Mouse (Mus musculus): ENCODE results near the gene Notch2.

Notch2 gene

DNA sequence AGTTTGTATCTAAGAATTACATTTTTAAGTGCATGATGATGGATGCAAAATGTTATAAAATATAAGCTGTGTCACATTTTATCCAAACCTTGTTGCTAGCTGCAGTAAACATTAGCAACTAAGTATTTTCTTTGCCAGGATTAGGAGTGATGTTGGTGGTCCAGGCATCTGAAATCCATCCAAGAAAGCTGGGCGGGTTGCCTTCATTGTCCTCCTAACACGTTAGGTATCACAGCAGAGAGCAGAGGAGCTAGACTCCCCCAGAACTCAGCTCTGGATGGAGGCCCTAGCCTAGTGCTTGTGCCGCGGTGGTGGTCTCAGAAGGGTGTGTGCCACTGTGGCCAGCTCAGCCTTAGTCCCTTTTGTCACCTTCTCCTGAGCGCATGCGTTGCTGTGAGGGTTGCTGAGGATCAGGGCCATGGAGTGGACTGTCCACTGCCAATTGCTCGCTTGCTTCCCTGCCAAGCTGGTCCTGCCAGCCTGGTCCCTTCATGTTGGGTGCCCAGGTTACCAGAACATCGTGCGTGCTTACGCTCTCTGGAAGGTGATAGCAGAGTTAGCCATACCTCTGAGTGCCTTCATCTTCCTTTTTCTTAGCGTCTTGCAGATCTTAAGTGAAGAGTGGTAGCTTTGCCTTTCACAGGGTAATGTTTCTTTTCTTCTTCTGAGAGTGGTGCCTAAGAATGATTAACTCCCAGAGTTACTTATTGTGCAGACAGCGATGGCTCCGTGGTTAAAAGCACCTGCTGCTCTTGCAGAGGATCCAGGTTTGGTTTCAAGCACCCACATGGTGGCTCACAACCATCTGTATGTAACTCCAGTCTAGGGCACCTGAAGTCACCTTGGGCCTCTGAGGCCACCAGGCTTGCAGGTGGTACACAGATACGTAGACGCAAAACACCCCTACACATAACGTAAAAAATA lies 39.4 kb downstream of the Notch2 start:
- DNase-seq (ENCODE audit: low spot score in 2 of 2), result peak in 1 of 2 experiments; percentile 46

DNA sequence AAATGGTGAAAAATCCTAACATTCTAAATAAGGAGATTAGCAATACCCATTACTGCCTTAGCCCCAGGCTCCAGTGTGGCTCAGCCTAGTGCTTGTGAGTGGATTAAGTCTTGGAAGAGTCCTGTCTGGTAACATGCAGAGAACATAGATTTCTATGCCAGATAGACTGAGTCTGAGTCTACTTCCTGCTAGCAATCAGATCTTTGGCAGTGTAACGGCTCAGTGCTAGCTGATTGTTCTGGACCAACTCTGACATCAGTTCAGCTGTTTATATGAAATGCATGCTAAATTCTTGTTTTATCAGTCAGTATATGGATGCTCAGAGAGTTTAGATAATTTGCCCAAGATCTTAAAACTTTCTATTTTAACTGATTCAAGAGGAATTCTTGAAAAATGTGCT lies 40.5 kb downstream of the Notch2 start:
- no peak for DNase-seq (ENCODE audit: low spot score in 2 of 2)

DNA sequence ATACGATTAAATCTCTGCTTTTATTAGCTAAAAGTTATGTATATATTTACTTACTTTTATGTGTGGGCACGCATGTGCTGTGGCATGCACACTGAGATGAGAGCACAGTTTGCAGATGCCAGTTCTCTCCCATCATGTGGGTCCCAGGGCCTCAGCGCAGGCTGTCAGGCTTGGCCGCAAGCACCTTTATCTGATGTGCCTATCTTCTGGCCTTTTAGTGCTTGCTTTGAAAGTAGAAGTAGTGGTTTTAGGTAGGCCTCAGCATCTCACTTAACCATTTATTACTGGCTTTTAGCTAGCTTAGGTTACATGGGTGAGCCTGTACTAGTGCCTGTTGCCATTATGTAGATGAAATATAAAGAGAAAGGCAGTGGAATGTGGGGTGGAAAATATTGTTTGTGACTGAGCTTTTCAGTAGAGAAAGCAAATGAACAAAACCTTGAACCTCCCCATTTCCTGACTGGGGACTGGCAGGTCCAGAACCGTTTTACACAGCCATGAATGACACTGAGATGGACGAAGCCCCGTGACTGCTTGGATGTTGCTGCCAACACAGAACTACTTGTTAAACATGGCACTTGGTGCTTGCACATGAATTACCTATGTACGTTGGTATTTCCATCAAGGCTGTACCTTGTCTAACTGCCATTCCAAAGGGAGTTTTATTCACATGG lies 41.1 kb downstream of the Notch2 start:
- no peak for DNase-seq (ENCODE audit: low spot score in 2 of 2)

DNA sequence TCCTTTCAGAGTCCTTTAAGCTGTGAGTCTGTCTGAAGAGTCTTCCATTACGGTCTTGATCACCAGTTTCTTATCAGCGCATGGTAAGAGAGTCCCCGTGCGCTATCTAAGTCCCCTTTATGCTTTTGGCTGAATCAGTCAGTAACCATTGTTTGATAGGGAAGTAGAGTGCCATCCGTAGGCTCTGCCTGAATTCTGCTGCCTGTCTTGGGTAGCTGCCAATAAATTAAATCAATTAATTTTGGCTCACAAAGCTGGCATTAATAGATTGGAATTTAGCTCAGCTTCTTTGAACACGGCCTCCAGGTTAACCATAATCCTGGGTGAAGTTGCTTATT lies 41.6 kb downstream of the Notch2 start:
- no peak for DNase-seq (ENCODE audit: low spot score in 2 of 2)

DNA sequence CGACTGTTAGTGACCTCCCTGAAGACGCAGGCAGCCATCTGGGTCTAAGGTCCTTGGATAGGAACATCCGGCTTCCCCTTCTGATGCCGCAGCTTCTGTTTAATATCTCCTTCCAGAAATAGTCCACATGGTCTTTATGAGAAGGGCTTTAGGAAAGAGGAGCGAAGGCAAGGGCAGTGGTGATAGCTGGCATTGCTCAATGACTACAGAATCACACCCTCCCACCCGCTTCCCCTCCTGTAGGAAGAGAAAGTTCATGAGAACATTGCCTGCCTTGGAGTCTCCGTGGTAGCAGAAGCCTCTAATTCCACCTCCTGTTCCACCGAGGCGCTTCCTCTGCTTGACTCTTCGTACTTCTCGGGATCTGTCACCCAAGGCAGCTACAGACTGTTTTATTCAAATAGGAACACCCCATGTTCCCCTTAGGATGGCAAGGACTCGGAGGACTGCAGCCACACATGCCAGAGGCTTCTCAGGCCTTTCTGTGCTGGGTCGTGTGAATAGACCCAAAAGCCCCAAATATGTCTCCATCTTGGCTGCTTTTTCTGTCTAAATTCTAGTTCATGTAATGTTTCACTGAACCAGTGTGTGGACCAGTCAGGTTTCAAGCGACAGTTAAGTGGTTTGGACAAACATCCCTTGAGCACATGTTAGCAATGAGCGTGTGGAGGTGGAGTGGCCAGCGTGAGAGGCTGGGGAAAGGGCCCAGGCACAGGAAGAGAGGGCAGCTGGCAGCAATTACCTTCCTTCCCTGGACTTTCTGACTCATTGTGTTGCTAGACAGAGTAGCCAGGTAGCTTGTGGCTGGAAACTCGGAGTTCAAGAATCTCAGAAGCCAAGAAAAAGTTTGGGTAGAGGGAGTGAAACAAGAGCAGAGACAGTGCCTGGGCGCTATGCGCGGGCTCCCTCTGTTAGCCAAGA lies 42.7 kb downstream of the Notch2 start:
- no peak for DNase-seq (ENCODE audit: low spot score in 2 of 2)

DNA sequence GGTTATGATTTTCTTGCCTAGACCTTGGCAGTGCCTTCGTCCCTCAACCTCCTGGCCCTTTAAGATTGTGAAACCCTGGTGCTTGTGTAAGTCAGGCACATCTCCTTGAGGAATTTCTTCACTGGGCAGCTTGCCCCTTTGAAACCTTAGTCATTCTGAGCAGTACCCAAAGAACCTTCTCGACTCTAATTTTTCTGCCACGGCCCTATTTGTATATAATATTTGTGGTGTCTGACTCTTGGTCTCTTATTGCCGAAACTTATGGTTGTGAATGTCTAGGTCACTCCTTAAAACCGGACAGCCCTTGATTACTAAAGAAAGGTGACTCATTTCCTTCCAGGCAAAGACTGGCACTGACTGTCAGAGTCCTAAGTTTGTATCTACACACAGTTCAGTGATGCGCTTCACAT lies 43.6 kb downstream of the Notch2 start:
- no peak for DNase-seq (ENCODE audit: low spot score in 2 of 2)

DNA sequence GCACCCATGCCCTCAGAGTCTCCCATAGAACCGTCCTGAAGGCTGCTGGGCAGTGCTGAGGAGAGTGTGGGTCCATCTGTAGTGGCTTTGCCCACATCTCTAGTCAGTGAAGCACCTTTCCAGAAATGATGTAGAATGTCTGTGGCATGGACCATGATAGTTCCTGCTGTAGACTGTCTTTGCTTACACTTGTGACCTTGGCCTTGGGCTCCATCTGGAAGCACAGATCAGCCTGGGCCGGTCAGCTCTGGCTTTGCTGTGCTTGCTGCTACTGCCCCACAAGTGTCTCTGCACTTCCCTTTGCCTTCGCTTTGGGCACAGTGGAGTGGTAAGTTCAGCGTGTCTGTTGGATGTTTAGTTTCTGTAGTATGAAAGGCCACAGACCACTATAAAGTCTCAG lies 45.7 kb downstream of the Notch2 start:
- DNase-seq (ENCODE audit: low spot score in 2 of 2), result no peak

DNA sequence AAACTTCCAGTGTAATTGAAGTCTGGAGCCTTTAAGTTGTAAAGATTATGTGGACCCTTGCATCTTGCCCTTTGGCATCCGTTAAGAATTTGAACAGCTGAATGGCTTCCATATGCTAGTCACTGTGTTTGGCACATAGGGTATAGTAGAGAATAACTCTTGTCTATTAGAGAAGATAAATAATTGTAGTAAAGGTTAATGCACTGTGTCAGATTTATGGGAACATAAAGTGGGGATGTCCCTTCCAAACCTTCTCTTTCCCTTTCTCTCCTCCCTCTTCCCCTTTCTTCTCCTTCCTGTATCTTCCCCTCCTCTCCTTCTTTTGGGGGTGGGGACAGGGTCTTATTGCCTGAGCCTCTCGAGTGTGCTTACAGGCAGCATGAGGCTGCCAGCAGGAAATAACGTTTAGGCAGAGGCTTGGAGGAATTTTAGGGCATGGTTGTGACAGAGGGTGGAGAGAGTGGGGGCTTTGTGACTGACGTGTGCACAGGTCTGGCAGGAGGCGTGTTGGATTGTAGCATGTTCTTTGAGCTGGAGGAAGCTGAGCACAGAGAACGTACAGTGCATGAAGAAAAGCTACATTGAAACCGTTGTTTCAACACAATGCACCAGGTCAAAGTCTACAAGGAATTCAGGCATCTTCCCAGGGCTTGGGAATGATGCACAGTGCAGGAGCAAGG lies 47.8 kb downstream of the Notch2 start:
- DNase-seq (ENCODE audit: low spot score in 2 of 2), result no peak

DNA sequence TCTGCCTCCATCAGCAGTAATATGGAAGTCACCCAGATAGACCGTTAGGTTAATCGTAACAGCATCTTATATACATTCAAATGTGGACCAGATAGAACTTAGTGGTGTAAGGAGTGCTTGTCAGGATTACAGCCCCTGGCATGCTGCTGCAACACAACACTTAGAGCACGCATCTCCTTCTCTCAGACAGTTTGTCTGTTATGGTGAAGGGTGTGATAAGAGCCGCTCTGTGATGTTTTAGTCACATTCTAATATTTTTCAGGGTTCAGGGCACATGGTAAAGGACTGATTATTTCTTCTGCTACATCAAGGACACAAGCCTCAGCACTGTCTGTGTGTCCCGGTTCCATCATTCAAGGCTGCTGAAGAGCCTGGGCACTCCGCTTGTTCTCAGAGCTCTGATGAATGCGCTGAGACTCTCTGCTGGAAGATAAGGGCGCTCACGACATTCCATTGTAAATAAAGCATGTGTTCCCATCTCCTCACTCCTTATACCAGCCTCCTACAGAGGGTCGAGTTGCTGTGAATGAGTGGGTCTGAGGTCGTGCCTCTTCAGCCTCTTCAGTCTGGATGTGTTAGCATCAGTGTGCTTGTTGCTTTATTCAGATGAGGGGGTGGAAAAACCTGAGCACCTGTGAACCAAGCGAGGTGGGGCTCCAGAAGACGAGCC lies 48.5 kb downstream of the Notch2 start:
- no peak for DNase-seq (ENCODE audit: low spot score in 2 of 2)

DNA sequence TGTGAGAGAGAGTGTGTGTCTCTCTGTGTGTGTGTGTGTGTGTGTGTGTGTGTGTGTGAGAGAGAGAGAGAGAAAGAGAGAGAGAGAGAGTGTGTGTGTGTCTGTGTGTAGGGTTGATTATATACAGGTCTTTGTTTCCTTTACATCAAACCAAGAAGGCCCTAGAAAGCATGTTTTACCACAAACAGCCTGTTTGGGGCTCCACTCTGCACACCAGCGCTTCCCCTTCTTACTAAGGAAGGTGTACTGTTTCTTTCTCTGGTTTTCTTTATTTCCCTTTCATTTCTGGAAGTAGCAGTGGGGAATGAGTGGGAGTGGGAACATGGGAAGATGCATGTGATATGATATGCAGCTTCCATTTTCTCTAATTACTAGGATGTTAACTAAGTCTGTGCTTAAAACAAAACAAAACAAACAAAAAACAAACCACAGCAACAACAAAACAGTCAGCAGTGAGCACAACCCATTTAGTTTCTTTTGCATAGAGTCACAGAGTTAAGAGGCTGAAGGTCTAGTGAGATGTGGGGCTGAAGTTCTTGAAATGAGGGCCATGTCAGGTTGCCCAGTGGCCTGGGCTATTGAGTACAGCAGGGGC lies 49.4 kb downstream of the Notch2 start:
- DNase-seq (ENCODE audit: low spot score in 2 of 2), result no peak

DNA sequence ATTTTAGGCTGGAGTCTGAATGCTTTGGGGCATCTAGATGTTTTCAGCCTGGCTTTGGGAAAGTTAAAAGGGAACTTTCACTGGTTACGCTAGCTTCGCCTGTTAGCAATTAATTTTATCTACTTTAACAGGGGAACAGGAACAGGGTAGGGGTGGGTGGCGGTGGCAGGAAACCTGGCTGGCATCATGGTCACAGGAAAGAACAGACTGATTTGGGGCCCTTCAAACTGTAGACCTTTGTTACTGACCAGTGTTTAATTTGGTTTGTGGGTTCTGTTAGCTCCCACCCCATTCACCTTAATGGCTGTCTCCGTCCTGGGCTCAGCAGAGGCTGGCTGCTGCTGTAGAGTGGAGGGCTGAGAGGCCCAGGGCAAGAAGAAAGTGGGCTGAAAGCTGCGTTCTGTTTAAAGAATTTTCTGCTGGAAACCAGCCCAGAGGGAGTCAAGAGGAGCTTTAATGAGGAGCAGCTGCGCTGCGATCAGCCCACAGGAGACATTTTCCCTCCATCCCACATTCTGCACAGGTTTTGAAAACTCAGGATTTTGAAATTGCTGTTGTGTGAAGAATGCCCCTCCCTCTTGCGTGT lies 50.0 kb downstream of the Notch2 start:
- peak; percentile 49 to 69 for DNase-seq (ENCODE audit: low spot score in 2 of 2)

DNA sequence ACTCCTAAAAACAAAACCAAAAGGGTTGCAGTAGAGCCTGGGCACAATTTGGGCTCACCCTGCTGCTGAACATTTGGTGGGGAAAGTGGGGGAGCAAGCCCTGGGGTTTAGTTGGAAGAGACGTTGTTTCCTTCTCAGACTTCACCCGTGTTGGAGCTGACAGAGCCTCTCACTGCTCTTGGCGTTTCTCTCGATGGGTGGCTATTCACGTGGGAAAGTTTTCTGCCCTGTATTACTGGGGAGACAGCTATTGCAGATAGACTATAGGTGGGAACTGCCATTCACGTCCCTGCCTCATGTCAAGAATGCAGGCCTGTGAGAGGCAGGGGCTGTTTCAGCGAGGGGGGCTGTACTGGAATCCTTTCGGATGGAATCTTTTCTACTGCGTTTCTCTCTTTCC lies 50.5 kb downstream of the Notch2 start:
- DNase-seq (ENCODE audit: low spot score in 2 of 2), result no peak

DNA sequence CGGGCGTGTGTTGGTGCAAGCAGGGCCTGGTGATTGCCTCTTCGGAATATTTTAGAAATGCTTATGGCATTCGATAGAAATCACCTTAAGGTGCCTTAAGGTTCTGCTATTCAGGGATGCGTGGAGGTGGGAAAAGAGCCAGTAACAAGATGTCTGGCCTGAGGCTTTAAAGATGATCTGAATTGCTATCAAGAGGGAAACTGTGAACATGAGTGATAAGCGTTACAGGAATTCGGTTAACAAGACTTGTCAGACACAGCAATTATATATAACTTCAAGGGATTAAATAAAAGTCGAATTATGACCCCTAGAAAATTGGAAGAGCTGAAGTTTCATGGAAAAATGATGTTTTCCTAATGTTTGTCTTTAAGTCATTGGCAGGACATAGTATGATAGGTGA lies 51.7 kb downstream of the Notch2 start:
- DNase-seq (ENCODE audit: low spot score in 2 of 2), result no peak

DNA sequence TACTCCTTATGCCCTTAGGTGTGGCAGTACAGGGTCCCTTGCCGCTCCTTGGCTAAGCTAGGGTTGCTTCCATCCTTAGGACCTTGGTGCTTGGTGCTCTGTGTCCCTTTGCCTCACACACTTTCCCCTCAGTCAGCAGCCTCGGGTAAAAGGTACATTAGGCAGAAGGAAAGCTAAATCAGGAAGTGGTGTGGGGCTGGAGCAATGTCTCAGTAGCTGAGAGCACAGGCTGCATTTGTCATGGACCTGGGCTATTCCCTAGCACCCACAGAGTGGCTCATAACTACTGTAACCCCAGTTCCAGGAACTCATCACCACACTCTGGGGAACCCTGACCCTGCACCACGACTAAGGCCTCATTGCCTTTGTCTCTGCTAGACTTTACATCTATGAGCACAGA lies 53.1 kb downstream of the Notch2 start:
- no peak for DNase-seq (ENCODE audit: low spot score in 2 of 2)

DNA sequence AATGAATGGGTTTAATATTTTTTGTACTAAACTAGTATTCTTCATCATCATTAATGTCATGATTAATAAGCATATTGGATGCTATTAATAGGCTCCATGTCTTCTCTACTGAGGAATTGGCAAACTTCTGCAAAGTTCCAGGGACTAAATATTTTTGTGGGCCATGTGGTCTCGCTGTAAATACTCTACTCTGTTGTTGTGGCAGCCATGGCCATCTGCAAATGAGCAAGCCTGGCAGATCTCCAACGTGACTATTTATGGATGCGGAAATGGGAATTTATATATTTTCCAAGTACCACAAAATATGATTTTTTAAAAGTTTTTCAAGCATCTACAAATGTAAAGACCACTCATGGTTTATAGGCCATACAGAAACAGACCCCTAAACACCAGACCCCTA lies 54.1 kb downstream of the Notch2 start:
- no peak for DNase-seq (ENCODE audit: low spot score in 2 of 2)

DNA sequence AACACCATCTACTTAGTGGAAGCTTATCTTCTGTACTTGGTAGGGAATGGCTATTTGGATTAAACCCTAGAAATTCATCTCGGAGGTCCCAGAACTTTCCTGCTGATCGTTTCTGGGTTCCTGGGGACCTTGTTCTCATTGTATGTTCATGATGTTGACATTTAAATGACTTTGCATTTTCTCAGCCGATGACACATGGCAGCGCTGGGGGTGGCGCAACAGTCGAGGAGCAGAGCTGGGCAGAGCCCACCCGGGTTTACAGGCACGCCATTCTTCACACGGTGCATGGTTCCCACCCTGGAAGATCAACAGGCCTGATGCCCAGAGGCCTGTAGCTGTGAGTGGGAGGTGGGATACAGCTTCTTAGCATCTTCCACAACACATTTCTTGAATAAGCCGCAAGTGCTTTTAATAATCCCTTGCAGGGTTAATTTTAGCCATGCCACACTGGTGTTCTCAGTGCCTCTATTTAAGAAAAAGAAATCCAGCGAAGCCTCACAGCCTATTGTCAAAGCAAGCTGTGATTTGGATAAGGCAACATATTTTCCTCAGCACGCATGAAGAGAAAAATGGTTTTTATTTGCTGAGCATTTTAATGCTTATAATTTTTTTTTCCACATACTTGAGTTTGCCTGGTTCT lies 54.6 kb downstream of the Notch2 start:
- no peak for DNase-seq (ENCODE audit: low spot score in 2 of 2)

DNA sequence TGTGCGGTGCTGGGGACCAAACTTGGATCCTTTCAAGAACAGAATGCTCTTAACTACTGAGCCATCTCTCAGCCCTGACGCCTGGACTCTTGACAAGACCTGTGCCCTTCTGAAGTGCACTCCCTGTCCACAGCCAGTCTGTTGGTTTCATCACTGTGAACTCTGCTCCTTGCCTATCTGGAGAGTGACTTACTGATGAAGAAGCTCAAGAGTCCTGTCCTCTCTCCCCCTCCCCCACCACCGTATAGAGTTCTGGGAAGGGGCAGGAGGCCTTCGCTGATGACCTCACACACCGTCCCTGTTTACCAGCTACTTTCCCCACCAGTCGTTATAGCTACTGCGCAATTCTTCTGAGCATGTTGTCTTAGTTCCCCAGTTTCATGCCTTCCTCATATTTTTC lies 55.8 kb downstream of the Notch2 start:
- no peak for DNase-seq (ENCODE audit: low spot score in 2 of 2)

DNA sequence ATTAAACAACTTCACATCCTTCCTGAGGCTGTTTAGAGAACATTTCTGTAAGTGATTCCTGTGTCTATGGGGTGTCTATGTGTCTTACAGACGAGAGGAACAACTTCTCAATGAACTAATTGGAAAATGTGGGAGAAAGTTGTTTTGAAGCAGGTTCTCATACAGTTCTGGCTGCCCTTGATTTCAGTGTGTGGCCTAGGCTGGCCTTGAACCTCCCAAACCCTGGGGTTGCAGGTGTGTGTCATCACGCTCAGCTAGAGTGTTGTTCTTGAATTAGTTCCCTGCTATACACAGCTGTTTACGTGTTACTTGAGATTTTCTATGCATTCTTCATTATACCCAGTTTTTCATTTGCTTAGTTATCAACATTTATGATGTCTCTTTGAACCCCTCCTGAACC lies 56.5 kb downstream of the Notch2 start:
- DNase-seq (ENCODE audit: low spot score in 2 of 2), result no peak

DNA sequence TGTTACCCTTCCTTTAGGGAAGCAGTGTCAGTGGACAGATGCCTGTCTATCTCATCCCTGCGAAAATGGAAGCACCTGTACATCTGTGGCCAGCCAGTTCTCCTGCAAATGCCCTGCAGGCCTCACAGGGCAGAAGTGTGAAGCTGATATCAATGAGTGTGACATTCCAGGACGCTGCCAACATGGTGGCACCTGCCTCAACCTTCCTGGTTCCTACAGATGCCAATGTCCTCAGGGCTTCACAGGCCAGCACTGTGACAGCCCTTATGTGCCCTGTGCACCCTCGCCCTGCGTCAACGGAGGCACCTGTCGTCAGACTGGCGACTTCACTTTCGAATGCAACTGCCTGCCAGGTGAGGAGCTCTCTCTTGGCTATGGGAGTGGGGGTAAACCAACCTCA lies 59.2 kb downstream of the Notch2 start:
- DNase-seq (ENCODE audit: low spot score in 2 of 2), result no peak

DNA sequence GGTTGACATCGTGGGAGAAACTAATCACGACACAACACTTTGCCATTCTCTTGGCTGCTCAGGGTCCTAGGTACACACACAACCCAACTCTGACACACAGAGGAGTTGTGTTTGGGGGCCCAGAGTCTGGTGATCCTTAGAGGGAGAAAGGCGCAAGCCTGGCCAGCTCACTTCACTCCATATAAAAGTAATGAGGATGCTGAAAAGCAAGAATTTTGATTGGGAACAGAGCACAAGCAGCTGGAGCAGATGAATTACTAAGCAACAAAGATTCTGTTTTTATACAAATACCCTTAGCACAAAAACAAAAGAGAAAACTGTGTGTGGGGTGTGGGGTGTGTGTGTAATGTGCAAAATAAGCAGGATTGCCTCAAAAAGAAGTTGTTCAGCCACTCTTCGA lies 60.2 kb downstream of the Notch2 start:
- DNase-seq (ENCODE audit: low spot score in 2 of 2), result no peak

All from urinary bladder, postnatal 4 days (tissue).